Mouse (Mus musculus) spleen, adult 2 months (tissue): Measurements from ENCODE around the gene Sec14l2. TPM values are rescaled to one million over a fixed set of nuclear protein-coding genes. Genes with fewer than 3 reads are reported as not detected.

Experiments used
- DNase-seq, 2 experiments: peaks; one replicate each; pipeline versions ENCODE4 v3.0.0 to v3.0.0-alpha.2; 2012 to 2021; ENCODE audit warnings: low spot score in 2 of 2, low read depth in 1 of 2
- H3K27ac ChIP-seq: fragments of 200-500 bp; 2 replicates; pipeline ENCODE4 v1.5.1; 2012; ENCODE audit warnings: low read length, inconsistent platforms; ENCODE audit not compliant: insufficient read depth
- H3K27me3 ChIP-seq: fragments of 200-500 bp; 2 replicates; pipeline ENCODE4 v1.6.1; 2012; ENCODE audit warnings: mild to moderate bottlenecking, moderate library complexity, low read length, inconsistent platforms; ENCODE audit not compliant: control insufficient read depth, insufficient read depth
- H3K36me3 ChIP-seq: fragments of 200-500 bp; 2 replicates; pipeline ENCODE4 v1.6.1; 2012; ENCODE audit warnings: mild to moderate bottlenecking, low read length, inconsistent platforms; ENCODE audit not compliant: control insufficient read depth, insufficient read depth
- H3K4me1 ChIP-seq: fragments of 200-500 bp; 2 replicates; pipeline ENCODE4 v1.6.1; 2011; ENCODE audit warnings: inconsistent platforms; ENCODE audit not compliant: control insufficient read depth, insufficient read depth, insufficient read length
- H3K4me3 ChIP-seq: fragments of 200-500 bp; 2 replicates; pipeline ENCODE4 v1.5.1; 2011; ENCODE audit warnings: mild to moderate bottlenecking, inconsistent platforms; ENCODE audit not compliant: insufficient read depth, insufficient read length; ENCODE audit errors: extremely low read depth
- CTCF ChIP-seq: fragments of 200-500 bp; IDR thresholded peaks from 2 replicates; pipeline ENCODE4 v1.5.1; 2011; ENCODE audit warnings: mild to moderate bottlenecking, inconsistent platforms; ENCODE audit not compliant: insufficient read depth, insufficient read length, insufficient replicate concordance; ENCODE audit errors: extremely low read depth
- POLR2A ChIP-seq: fragments of 200-500 bp; IDR thresholded peaks from 2 replicates; pipeline ENCODE4 v1.6.1; 2011; ENCODE audit warnings: low read depth, low read length, inconsistent platforms
- WGBS: fragments of 180-500 bp; shearing (Covaris S2); methylation state at CpG from one replicate; pipeline ENCODE4 v1.1.7; 2018; 5-methylcytosine and 5-hydroxymethylcytosine counted together
- polyA plus RNA-seq: library from polyadenylated mRNA; depleted of rRNA; stranded (reverse); fragments of >200 nt; gene quantifications from 2 replicates; pipeline ENCODE4 v1.2.3, GENCODE M21; 2012

The Sec14l2 gene
- polyA plus RNA-seq, 1 experiment = 1.9 TPM

DNA sequence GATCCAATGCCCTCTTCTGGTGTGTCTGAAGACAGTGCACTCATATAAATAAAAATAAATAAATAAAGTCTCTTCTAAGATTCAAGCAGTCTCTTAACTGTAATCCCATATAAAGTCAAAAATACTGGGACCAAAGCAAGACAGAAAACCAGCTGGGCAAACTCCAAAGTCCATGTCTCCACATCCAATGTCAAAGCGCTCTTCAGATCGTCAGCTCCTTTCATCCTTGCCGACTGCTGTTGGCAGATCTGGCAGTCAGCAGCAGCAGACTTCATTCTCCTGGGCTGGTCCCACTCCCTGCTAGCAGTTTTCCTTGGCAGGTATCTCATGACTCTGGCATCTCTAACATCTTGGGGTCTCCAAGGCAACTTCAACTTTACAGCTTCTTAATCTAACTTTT, 35.5 kb upstream of the Sec14l2 start:
- no peak overlapping the region for H3K27ac ChIP-seq
- WGBS = 96% methylated on average over 3 of the region's 3 CpGs
- H3K36me3 ChIP-seq = peaks cover 7% of the 10 kb centered on the region; the same call in 1 of the 2 replicates
- DNase-seq = no peak
- TF ChIP-seq CTCF = no peak
- TF ChIP-seq POLR2A = no peak
- no peaks in the 10 kb centered on the region; the same call in 1 of the 2 replicates for H3K4me1 ChIP-seq
- no peak overlapping the region for H3K4me3 ChIP-seq
- no peaks in the 10 kb centered on the region for H3K27me3 ChIP-seq

DNA sequence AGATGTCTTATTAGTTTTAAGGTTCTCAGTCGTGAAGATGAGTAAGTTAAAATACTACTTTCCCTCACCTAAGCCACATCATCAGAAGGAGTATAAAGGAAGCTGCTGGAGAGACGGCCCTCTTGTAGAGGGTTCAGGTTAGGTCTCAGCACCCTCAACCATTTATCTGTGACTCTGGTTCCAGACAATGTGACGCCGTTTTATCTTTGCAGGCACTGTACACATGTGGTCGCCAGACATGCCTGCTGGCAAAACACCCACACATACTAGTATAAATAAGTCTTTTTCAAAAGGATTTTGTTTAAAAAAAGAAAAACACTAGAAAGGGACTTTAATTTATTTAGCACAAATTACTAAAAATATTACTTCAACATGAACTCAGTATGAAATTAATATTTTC, 32.4 kb upstream of the Sec14l2 start:
- no peak for TF ChIP-seq POLR2A
- no peak overlapping the region for H3K4me3 ChIP-seq
- H3K27ac ChIP-seq = no peak overlapping the region
- no peak for DNase-seq
- H3K27me3 ChIP-seq = no peaks in the 10 kb centered on the region
- WGBS = 81% methylated on average over 5 of the region's 5 CpGs
- no peaks in the 10 kb centered on the region for H3K4me1 ChIP-seq
- no peaks in the 10 kb centered on the region for H3K36me3 ChIP-seq

GRCm38 (mm10) chr11:4153694-4154093, 30.5 kb upstream of the Sec14l2 start:
- DNase-seq = no peak
- H3K4me3 ChIP-seq = no peak overlapping the region
- H3K27me3 ChIP-seq = no peaks in the 10 kb centered on the region
- TF ChIP-seq CTCF = no peak
- no peak for TF ChIP-seq POLR2A
- H3K4me1 ChIP-seq = no peaks in the 10 kb centered on the region
- H3K27ac ChIP-seq = no peak overlapping the region
- 89% methylated on average over 7 of the region's 7 CpGs for WGBS
- H3K36me3 ChIP-seq = no peaks in the 10 kb centered on the region

GRCm38 (mm10) chr11:4149886-4150285, 26.7 kb upstream of the Sec14l2 start:
- DNase-seq = no peak
- Histone ChIP-seq H3K27ac (no peak overlapping the region), H3K27me3 (no peaks in the 10 kb centered on the region), H3K36me3 (no peaks in the 10 kb centered on the region), H3K4me3 (no peak overlapping the region), H3K4me1 (no peaks in the 10 kb centered on the region)
- WGBS = 97% methylated on average over 6 of the region's 6 CpGs
- TF ChIP-seq CTCF = no peak
- no peak for TF ChIP-seq POLR2A

DNA sequence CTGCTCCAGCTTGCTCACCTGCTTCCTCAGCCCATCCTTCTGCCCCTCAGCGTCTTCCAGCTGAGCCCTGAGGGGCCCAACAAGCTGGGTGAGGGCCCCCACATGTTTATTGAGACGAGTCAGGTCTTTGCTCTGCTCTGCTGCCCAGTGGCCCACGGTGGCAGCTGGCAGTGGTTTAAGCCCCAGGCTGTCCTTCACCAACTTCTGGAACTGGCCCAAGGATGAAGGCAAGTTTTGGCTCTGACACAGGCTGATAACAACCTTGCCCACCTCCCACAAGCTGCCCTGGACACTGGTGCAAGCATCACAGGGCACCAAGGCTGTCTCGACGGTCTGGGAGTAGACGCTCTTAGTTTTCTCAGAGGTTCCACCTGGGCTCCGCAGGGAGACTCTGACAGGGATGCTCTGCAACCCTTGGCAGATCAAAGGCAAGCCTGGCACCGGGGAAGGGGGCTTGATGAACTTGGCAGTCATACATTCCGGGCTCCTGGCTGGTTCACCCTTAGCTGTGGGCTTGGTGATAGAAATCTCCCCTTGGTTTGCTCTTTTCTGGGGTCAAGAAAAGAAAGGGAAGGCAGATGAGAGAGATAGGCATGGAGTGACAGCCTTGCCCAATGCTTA, 25.4 kb upstream of the Sec14l2 start:
- Histone ChIP-seq H3K27me3 (no peaks in the 10 kb centered on the region), H3K4me1 (no peaks in the 10 kb centered on the region), H3K4me3 (no peak overlapping the region), H3K36me3 (peaks cover 2% of the 10 kb centered on the region; the same call in 1 of the 2 replicates), H3K27ac (no peak overlapping the region)
- no peak for DNase-seq
- 83% methylated on average over 9 of the region's 9 CpGs for WGBS
- TF ChIP-seq CTCF (no peak), POLR2A (no peak)

- Histone ChIP-seq H3K27me3 (no peaks in the 10 kb centered on the region), H3K4me1 (no peaks in the 10 kb centered on the region), H3K27ac (no peak overlapping the region), H3K36me3 (peaks cover 2% of the 10 kb centered on the region), H3K4me3 (no peak overlapping the region)
- DNase-seq = no peak
- TF ChIP-seq CTCF (no peak), POLR2A (no peak)
- 94% methylated on average over 5 of the region's 5 CpGs for WGBS
Observed at GRCm38 (mm10) chr11:4148120-4148519, 24.9 kb upstream of the Sec14l2 start.

DNA sequence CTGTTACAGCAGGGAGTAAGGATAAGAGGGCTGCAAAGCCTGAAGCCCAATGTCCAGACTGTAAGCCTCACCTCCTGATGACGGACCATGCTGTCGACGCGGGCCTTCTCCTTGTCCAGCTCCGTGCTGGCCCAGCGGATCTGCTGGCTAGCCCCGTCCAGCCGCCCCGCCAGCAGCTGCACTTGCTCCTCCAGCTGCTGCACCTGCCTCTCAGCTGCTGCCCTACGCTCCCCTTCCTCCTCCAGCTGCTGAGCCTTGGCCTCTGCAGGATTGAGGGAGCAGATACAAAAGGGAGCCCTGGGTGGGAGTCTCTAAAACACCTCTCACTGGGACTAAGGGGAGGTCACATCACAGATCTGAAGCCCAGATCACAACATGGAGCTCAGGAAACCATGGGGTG, 23.9 kb upstream of the Sec14l2 start:
- Histone ChIP-seq H3K4me3 (no peak overlapping the region), H3K27ac (no peak overlapping the region), H3K36me3 (peaks cover 4% of the 10 kb centered on the region), H3K27me3 (no peaks in the 10 kb centered on the region), H3K4me1 (no peaks in the 10 kb centered on the region)
- TF ChIP-seq CTCF (no peak), POLR2A (no peak)
- 94% methylated on average over 10 of the region's 10 CpGs for WGBS
- DNase-seq = no peak
